Mouse (Mus musculus): ENCODE results near the gene Igf1. TPM values are rescaled to one million over a fixed set of nuclear protein-coding genes. Genes with fewer than 3 reads are reported as not detected.

Igf1 gene
- polyA plus RNA-seq, 1 experiment, result 73.2 TPM

DNA sequence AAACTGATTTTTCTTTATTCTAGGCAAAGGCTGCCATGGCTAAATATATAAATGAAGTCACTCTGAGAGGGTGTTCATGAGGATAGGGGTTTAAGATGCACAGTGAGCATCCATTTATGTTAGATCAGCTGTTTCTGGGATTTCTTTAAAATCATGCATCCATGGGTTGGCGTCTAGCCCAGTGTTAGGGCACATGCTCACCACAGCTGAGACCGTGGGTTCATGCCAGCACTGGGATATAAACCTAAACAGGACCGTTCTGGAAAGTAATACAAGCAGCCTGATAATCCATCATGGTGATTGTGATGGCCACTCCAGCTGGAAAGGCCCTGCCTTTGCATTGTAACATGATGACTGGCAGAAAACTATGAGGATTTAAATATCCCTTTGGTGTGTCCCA lies 128.1 kb downstream of the Igf1 start:
- Histone ChIP-seq H3K4me1 (ENCODE audit: control insufficient read depth, insufficient read depth, low read length) (no peaks in the 10 kb centered on the region), H3K4me3 (ENCODE audit: insufficient read depth, low read length) (no peak overlapping the region), H3K27ac (ENCODE audit: insufficient read depth, low read length) (no peak overlapping the region)
- TF ChIP-seq POLR2A (IDR thresholded peaks at IDR 0.05; ENCODE audit: low read depth, low read length) (no peak), CTCF (IDR thresholded peaks at IDR 0.05; ENCODE audit: borderline replicate concordance, insufficient read depth, low read length) (no peak)

Other genes with a start within 250 kb of the Igf1 start
- not detected in 2 replicates for gene Pmch, start 232.8 kb downstream of the Igf1 start, polyA plus RNA-seq (2011; ENCODE audit: insufficient read length, low read depth, missing spikeins)

Data from embryonic fibroblast, embryonic 13.5 days (primary cell).